Mouse (Mus musculus): ENCODE measurements at regions not wholly inside any gene's neighbourhood (a gene's known extent, or its start where the extent isn't known, plus 50 kb on each side); places are given as distances from the start of the nearest gene placed in this dataset.

DNA sequence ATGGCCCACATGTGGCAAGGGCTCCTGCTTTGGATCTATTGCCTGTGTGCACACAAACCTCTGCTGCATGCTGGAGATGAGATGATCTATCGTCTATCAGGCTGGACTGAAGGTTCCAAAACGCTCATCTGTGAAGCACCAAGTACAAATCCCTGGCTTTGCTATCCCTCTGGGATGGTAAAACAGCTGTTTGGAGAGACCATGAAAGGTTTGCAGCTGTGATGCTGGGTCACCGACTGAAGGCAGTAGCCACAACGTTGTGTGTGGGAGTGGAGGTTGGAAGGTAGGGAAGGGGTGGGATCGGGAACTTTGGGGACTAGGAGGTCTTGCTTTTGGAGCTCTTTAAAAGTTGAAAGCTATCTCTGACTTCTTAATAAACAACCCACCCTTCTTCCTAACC lies 178.2 kb upstream of the Klf4 start:
- Histone ChIP-seq H3K36me3 (ENCODE audit: control insufficient read depth, insufficient read depth, low read length) (no peaks in the 10 kb centered on the region), H3K4me1 (ENCODE audit: control insufficient read depth, insufficient read depth, low read length) (no peaks in the 10 kb centered on the region), H3K27ac (replicated peaks; ENCODE audit: low read depth, low read length) (no peak overlapping the region), H3K4me2 (replicated peaks; ENCODE audit: low read depth, low read length, severe bottlenecking) (no peak overlapping the region), H3K9me3 (ENCODE audit: control insufficient read depth, low read length) (no peaks in the 10 kb centered on the region), H3K27me3 (ENCODE audit: control insufficient read depth, insufficient read depth, low read length) (no peaks in the 10 kb centered on the region), H3K9ac (ENCODE audit: low read depth, low read length, severe bottlenecking) (no peak overlapping the region), H3K4me3 (replicated peaks; ENCODE audit: low read length) (no peak overlapping the region)
- no peak for TF ChIP-seq POLR2A (IDR thresholded peaks at IDR 0.05; ENCODE audit: borderline replicate concordance, extremely low read depth, insufficient read depth, insufficient read length)
- DNase-seq (ENCODE audit: low spot score) (no peak), ATAC-seq (ENCODE audit: low FRiP score, low read depth) (no peak)
- WGBS, result 80% methylated on average over 5 of the region's 5 CpGs

DNA sequence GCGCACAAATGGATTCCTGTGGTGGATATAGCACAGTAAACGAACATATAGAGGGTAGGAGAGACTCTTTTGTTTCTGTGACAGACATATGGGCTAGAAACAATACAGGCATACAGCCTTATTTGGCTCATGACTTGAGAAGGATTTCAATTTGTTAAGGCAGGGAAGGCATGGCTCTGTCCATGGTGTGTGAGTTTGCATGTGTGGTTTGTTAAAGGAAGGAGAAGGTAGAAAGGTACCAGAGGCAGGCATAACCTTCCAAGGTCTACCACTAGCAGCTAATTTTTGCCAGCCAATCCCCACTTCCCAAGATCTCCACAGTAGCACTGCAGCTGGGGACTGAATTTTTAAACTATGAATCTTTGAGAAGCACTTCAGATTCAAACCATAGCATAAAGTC lies 176.5 kb upstream of the Klf4 start:
- no peak overlapping the region for H3K4me2 ChIP-seq (replicated peaks; ENCODE audit: low read depth, low read length, severe bottlenecking)
- DNase-seq (ENCODE audit: low spot score), result no peak
- no peaks in the 10 kb centered on the region for H3K36me3 ChIP-seq (ENCODE audit: control insufficient read depth, insufficient read depth, low read length)
- H3K9me3 ChIP-seq (ENCODE audit: control insufficient read depth, low read length), result no peaks in the 10 kb centered on the region
- H3K27ac ChIP-seq (replicated peaks; ENCODE audit: low read depth, low read length), result no peak overlapping the region
- WGBS, result 82% methylated on average over 2 of the region's 2 CpGs
- ATAC-seq (ENCODE audit: low FRiP score, low read depth), result no peak
- no peak overlapping the region for H3K4me3 ChIP-seq (replicated peaks; ENCODE audit: low read length)
- TF ChIP-seq POLR2A (IDR thresholded peaks at IDR 0.05; ENCODE audit: borderline replicate concordance, extremely low read depth, insufficient read depth, insufficient read length), result no peak
- no peaks in the 10 kb centered on the region for H3K27me3 ChIP-seq (ENCODE audit: control insufficient read depth, insufficient read depth, low read length)
- no peaks in the 10 kb centered on the region for H3K4me1 ChIP-seq (ENCODE audit: control insufficient read depth, insufficient read depth, low read length)
- no peak overlapping the region for H3K9ac ChIP-seq (ENCODE audit: low read depth, low read length, severe bottlenecking)

DNA sequence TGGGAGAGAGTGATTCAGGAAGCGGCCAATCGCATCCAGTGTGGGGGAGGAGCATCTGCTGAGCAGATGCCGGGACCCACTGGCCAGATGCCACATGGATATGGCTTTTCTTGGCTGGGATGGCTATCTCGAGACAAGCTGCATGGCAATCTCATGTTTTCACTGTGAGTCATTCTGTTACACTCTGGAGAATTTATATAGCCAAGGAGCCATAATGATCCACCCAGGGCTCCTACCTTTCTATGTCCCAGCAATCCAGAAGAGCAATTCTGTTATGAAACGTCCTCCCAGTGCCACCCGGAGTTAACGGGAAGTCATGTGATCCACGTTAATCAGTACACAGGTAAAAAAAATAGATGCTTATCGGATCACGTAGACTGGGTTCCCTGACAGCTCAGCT lies 175.7 kb upstream of the Klf4 start:
- DNase-seq (ENCODE audit: low spot score) (peak; percentile 49), ATAC-seq (ENCODE audit: low FRiP score, low read depth) (no peak)
- no peak overlapping the region for H3K4me2 ChIP-seq (replicated peaks; ENCODE audit: low read depth, low read length, severe bottlenecking)
- no peak overlapping the region for H3K4me3 ChIP-seq (replicated peaks; ENCODE audit: low read length)
- no peaks in the 10 kb centered on the region for H3K27me3 ChIP-seq (ENCODE audit: control insufficient read depth, insufficient read depth, low read length)
- TF ChIP-seq POLR2A (IDR thresholded peaks at IDR 0.05; ENCODE audit: borderline replicate concordance, extremely low read depth, insufficient read depth, insufficient read length), result no peak
- no peak overlapping the region for H3K27ac ChIP-seq (replicated peaks; ENCODE audit: low read depth, low read length)
- H3K36me3 ChIP-seq (ENCODE audit: control insufficient read depth, insufficient read depth, low read length), result no peaks in the 10 kb centered on the region
- H3K9ac ChIP-seq (ENCODE audit: low read depth, low read length, severe bottlenecking), result no peak overlapping the region
- H3K9me3 ChIP-seq (ENCODE audit: control insufficient read depth, low read length), result no peaks in the 10 kb centered on the region
- WGBS, result 77% methylated on average over 10 of the region's 10 CpGs
- no peaks in the 10 kb centered on the region for H3K4me1 ChIP-seq (ENCODE audit: control insufficient read depth, insufficient read depth, low read length)

DNA sequence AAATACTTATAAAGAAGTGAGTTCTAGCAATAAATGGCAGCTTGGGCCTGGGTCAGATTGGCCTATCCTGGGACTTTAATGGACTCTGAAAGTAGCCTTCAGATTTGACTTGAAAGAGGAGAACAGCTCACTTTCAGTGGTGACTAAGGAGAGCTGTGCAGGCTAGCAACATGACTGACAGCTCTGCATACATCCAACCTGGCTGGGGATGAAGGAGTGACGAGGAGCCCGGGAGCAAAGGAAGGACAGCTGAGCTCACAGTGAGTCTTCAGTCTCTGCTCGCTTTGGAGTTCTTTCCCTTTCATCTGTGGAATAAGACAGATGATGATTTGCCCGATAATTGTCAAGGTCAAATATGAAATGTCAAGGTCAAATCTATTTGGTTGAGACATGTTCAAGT lies 172.7 kb upstream of the Klf4 start:
- H3K36me3 ChIP-seq (ENCODE audit: control insufficient read depth, insufficient read depth, low read length), result no peaks in the 10 kb centered on the region
- no peak for DNase-seq (ENCODE audit: low spot score)
- no peaks in the 10 kb centered on the region for H3K9me3 ChIP-seq (ENCODE audit: control insufficient read depth, low read length)
- H3K27ac ChIP-seq (replicated peaks; ENCODE audit: low read depth, low read length), result no peak overlapping the region
- H3K4me1 ChIP-seq (ENCODE audit: control insufficient read depth, insufficient read depth, low read length), result no peaks in the 10 kb centered on the region
- no peak for ATAC-seq (ENCODE audit: low FRiP score, low read depth)
- no peak for TF ChIP-seq POLR2A (IDR thresholded peaks at IDR 0.05; ENCODE audit: borderline replicate concordance, extremely low read depth, insufficient read depth, insufficient read length)
- no peak overlapping the region for H3K9ac ChIP-seq (ENCODE audit: low read depth, low read length, severe bottlenecking)
- H3K4me3 ChIP-seq (replicated peaks; ENCODE audit: low read length), result no peak overlapping the region
- H3K4me2 ChIP-seq (replicated peaks; ENCODE audit: low read depth, low read length, severe bottlenecking), result no peak overlapping the region
- no peaks in the 10 kb centered on the region for H3K27me3 ChIP-seq (ENCODE audit: control insufficient read depth, insufficient read depth, low read length)
- WGBS, result 83% methylated on average over 4 of the region's 4 CpGs

GRCm38 (mm10) chr4:55703346-55703916 lies 171.2 kb upstream of the Klf4 start:
- WGBS, result 75% methylated on average over 2 of the region's 2 CpGs
- Histone ChIP-seq H3K9me3 (ENCODE audit: control insufficient read depth, low read length) (no peaks in the 10 kb centered on the region), H3K27ac (replicated peaks; ENCODE audit: low read depth, low read length) (no peak overlapping the region), H3K4me1 (ENCODE audit: control insufficient read depth, insufficient read depth, low read length) (no peaks in the 10 kb centered on the region), H3K9ac (ENCODE audit: low read depth, low read length, severe bottlenecking) (no peak overlapping the region), H3K27me3 (ENCODE audit: control insufficient read depth, insufficient read depth, low read length) (no peaks in the 10 kb centered on the region), H3K4me3 (replicated peaks; ENCODE audit: low read length) (no peak overlapping the region), H3K4me2 (replicated peaks; ENCODE audit: low read depth, low read length, severe bottlenecking) (no peak overlapping the region), H3K36me3 (ENCODE audit: control insufficient read depth, insufficient read depth, low read length) (no peaks in the 10 kb centered on the region)
- no peak for TF ChIP-seq POLR2A (IDR thresholded peaks at IDR 0.05; ENCODE audit: borderline replicate concordance, extremely low read depth, insufficient read depth, insufficient read length)
- ATAC-seq (ENCODE audit: low FRiP score, low read depth) (no peak), DNase-seq (ENCODE audit: low spot score) (no peak)

- no peaks in the 10 kb centered on the region for H3K4me1 ChIP-seq (ENCODE audit: control insufficient read depth, insufficient read depth, low read length)
- H3K4me2 ChIP-seq (replicated peaks; ENCODE audit: low read depth, low read length, severe bottlenecking), result no peak overlapping the region
- no peak overlapping the region for H3K4me3 ChIP-seq (replicated peaks; ENCODE audit: low read length)
- 79% methylated on average over 2 of the region's 2 CpGs for WGBS
- no peak for DNase-seq (ENCODE audit: low spot score)
- H3K9me3 ChIP-seq (ENCODE audit: control insufficient read depth, low read length), result no peaks in the 10 kb centered on the region
- H3K9ac ChIP-seq (ENCODE audit: low read depth, low read length, severe bottlenecking), result no peak overlapping the region
- H3K36me3 ChIP-seq (ENCODE audit: control insufficient read depth, insufficient read depth, low read length), result no peaks in the 10 kb centered on the region
- ATAC-seq (ENCODE audit: low FRiP score, low read depth), result no peak
- H3K27me3 ChIP-seq (ENCODE audit: control insufficient read depth, insufficient read depth, low read length), result no peaks in the 10 kb centered on the region
- H3K27ac ChIP-seq (replicated peaks; ENCODE audit: low read depth, low read length), result no peak overlapping the region
- TF ChIP-seq POLR2A (IDR thresholded peaks at IDR 0.05; ENCODE audit: borderline replicate concordance, extremely low read depth, insufficient read depth, insufficient read length), result no peak
These were observed 169.1 kb upstream of the Klf4 start for GRCm38 (mm10) chr4:55701334-55701733.

Data from limb, embryonic 14.5 days (tissue).